Mouse (Mus musculus) olfactory bulb, adult 2 months (tissue): ENCODE measurements around the gene Hsf5. TPM values are rescaled to one million over a fixed set of nuclear protein-coding genes. Genes with fewer than 3 reads are reported as not detected.

Experiments used
- H3K27ac ChIP-seq: fragments of 200-500 bp; 2 replicates; pipeline ENCODE4 v1.5.1; 2012; ENCODE audit warnings: low read depth, low read length; ENCODE audit not compliant: insufficient read depth
- H3K4me1 ChIP-seq: fragments of 200-500 bp; 2 replicates; pipeline ENCODE4 v1.6.1; 2012; ENCODE audit warnings: low read length; ENCODE audit not compliant: control insufficient read depth, insufficient read depth
- H3K4me3 ChIP-seq: fragments of 200-500 bp; 2 replicates; pipeline ENCODE4 v1.5.1; 2012; ENCODE audit warnings: mild to moderate bottlenecking, low read depth, low read length, moderate library complexity; ENCODE audit not compliant: insufficient read depth
- CTCF ChIP-seq: fragments of 200-500 bp; IDR thresholded peaks from 2 replicates; pipeline ENCODE4 v1.5.1; 2012; ENCODE audit warnings: low read depth, mild to moderate bottlenecking, low read length, moderate library complexity; ENCODE audit not compliant: insufficient read depth
- POLR2A ChIP-seq: fragments of 200-500 bp; IDR thresholded peaks from 2 replicates; pipeline ENCODE4 v1.6.1; 2012; ENCODE audit warnings: mild to moderate bottlenecking, low read depth, low read length, moderate library complexity; ENCODE audit not compliant: insufficient read depth
- WGBS: fragments of 180-500 bp; shearing (Covaris S2); methylation state at CpG from one replicate; pipeline ENCODE4 v1.1.7; 2018; 5-methylcytosine and 5-hydroxymethylcytosine counted together
- polyA plus RNA-seq: library from polyadenylated mRNA; stranded (reverse); fragments of >200 nt; gene quantifications from 2 replicates; pipeline ENCODE4 v1.2.4, GENCODE M21; 2012; ENCODE audit warnings: low replicate concordance; ENCODE audit not compliant: missing spikeins, insufficient read depth, insufficient read length

Hsf5 gene
- polyA plus RNA-seq, 1 experiment, result not detected

DNA sequence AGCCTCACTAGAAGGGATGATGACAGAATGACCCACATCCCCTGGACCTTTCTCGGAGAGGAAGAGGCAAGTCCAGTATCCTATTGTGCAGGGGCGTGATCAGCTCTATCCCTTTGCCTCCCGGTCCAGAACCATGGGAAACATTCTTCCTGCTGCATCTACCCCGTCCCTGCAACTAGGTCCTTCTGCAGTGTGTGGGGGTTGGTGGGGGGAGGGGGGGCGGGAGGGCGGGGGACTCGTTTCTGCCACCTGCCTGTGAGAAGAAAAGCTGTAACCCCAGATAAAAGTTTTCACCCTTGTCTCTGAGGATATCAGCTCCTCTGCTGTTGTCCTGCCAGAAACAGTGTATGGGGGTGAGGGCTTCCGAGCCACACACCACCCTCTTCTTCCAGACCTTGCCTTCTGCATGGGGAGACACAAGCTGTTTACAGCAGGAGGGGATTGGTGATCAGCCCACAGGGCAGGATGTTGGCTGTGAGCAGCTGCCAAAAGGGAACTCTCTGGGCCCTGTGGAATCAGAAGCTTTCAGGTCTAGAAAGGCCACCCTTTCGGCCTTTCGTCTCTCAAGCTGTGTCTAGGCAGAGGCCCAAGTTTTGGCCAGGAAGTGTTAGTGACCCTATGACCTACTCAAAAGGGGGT lies 37.9 kb upstream of the Hsf5 start:
- H3K4me3 ChIP-seq, result peak overlapping the region; percentile 89
- WGBS, result 12% methylated on average over 10 of the region's 10 CpGs
- peaks cover 50% of the 10 kb centered on the region for H3K4me1 ChIP-seq
- H3K27ac ChIP-seq, result peak overlapping the region; percentile 92
- TF ChIP-seq CTCF (no peak), POLR2A (no peak)

DNA sequence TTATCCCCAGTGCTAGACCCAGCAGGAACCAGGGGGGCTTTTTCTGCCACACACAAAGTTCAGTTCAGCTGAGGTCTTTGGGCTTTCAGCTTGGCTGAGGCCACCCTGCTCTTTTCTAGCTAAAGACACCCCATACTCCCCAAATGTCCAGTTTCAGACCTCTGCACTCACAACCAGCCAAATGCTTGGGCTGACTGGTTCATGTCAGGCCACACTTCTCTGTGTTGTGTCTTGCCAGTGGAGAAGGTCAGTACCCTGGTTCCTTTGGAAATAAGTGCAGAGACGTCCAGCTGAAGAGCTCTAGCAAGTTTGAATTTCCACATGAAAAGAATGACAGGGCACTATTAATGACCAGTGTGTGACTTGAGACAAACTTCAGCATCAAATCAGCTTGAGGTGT lies 37.3 kb upstream of the Hsf5 start:
- H3K27ac ChIP-seq, result peak overlapping the region; percentile 16
- 50% methylated on average over 1 of the region's 1 CpGs for WGBS

DNA sequence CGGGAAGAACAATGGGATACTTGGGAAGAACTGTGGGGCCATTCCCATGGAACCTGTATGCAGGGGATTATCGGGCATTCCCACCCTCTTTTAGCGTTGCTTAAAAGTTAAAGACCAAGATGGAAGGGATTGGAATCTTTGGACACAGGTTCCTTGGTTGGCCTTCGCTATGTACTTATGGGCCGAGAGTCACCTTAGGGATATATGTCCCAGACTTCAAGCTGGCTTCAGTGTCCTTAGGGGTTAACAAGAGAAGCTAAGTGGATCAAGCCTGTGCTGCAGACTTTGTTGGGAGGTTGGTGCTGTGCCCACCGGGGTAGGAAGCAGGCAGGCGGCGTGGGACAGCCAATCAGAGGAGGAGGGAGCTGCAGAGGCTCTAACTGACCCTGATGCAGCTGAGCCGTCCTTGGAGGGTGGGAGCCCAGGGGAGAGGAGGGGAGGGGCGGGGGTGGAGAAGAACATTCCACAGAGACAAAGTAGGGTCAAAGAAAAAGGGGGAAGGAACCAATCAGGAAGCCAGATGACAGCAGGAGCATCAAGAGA lies 36.4 kb upstream of the Hsf5 start:
- H3K4me1 ChIP-seq, result peaks cover 43% of the 10 kb centered on the region
- peak overlapping the region; percentile 8; the same call in 1 of the 2 replicates for H3K4me3 ChIP-seq
- 51% methylated on average over 10 of the region's 10 CpGs for WGBS
- TF ChIP-seq POLR2A (no peak), CTCF (no peak)
- 0 out of 2 replicates have a peak overlapping the region, but pooled peaks have one; percentile 8 for H3K27ac ChIP-seq

More for the DNA sequence above, 37.3 kb upstream of the Hsf5 start:
- H3K4me3 ChIP-seq, result peak overlapping the region; percentile 22; the same call in 1 of the 2 replicates
- peaks cover 47% of the 10 kb centered on the region for H3K4me1 ChIP-seq
- TF ChIP-seq CTCF, result no peak

DNA sequence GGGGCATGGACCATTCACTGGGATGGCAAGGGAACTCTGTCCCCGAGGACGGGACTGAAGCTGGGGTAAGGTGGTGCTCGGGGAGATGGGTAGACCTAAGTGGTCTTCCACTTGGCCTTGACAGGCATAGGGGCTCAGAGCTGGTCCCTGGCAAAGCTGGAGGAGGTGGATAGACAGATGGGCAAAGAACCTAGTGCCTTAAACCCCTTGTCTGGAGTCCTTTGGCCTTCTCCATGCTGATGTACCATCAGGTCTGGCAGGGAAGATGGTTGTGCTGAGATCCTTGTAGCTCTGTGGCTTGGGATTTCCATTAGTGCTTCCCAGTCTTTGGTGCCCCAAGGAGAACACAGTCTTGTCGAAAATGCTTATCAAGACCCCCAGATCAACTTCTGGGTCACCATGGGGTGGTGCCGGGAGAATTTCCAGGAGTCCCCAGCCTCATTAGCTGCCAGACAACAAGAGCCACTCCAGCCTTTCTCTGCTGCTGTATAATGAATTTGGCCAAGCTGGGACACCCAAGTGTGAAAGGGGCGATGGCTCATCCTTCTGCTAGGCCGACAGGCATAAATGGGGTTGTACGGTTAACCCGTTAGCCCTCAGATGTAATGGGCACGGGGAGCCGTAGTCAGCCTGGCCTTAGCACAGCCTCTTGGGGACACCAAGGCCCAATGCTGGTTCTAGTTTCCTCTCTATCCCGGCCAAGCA lies 35.7 kb upstream of the Hsf5 start:
- Histone ChIP-seq H3K4me3 (peak overlapping the region; percentile 8; the same call in 1 of the 2 replicates), H3K27ac (peak overlapping the region; percentile 8; the same call in 1 of the 2 replicates), H3K4me1 (peaks cover 42% of the 10 kb centered on the region)
- WGBS, result 81% methylated on average over 12 of the region's 12 CpGs
- TF ChIP-seq POLR2A (no peak), CTCF (no peak)

DNA sequence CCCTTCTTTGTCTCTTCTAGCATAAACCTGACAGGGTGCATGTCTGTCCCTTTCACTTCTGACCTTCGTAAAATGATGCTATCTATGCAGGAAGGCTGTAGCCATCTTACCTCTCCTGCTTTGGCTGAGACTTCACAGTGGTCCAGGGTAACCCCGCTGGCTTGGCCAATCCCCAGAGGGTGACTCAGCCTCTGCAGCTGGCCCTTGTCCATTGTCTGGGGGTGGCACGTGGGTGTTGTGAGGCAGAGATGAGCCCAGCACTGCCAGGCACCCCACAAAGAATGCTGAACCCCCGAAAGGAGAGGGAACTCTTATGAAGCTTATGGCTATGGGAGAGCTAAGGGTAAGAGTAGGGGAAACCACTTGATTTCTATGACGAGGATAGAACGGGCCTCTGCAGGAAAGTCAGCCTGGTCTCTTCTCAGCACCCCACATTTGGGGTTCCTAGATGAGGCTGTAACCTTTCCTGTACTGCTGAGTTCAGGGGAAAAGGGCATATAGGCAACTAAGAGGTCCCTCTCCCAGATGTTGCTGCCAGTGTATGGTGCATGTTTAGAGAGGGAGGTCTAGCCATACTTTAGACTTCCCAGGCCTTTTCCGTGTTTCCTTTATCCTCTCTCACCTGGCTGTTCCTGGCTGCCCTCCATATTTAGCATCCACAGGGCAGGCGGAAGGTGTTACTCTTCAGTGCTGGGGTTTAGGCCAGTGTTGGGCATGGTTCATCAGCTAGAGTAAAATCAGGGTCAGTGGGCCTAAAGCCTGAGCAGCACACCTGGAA lies 34.8 kb upstream of the Hsf5 start:
- TF ChIP-seq POLR2A (no peak), CTCF (no peak)
- Histone ChIP-seq H3K27ac (peak overlapping the region; percentile 22; the same call in 1 of the 2 replicates), H3K4me3 (no peak overlapping the region), H3K4me1 (peaks cover 35% of the 10 kb centered on the region)
- WGBS, result 60% methylated on average over 8 of the region's 8 CpGs

DNA sequence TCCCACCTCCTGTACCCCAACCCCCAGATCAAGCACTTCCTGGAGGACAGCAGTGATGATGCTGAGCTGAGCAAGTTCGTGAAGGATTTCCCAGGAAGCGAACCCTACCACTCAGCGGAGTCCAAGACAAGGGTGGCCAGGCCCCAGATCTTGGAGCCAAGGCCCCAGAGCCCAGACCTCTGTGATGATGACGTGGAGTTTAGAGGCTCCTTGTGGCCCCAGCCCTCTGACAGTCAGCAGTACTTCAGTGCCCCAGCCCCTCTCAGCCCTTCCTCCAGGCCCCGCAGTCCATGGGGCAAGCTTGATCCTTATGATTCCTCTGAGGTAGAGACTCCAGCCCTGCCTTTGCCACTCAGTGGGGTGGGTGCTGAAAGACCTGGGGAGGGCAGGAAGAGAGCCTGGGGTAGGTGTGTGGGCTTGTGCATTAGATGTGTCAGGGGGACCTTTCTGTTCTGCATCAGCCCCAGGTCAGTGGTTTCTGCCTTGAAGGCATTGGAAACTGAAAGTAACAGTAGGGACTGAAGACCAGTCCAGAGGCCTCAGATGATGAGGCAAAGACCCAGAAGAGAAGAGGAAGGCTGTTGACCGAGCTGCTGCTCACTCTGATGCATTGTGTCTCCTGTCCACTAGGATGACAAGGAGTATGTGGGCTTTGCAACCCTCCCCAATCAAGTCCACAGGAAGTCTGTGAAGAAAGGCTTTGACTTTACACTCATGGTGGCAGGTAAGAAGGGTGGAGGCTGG lies 33.5 kb upstream of the Hsf5 start:
- H3K4me1 ChIP-seq, result peaks cover 29% of the 10 kb centered on the region
- WGBS, result 83% methylated on average over 6 of the region's 6 CpGs
- H3K27ac ChIP-seq, result no peak overlapping the region
- no peak overlapping the region for H3K4me3 ChIP-seq
- TF ChIP-seq CTCF (no peak), POLR2A (no peak)

DNA sequence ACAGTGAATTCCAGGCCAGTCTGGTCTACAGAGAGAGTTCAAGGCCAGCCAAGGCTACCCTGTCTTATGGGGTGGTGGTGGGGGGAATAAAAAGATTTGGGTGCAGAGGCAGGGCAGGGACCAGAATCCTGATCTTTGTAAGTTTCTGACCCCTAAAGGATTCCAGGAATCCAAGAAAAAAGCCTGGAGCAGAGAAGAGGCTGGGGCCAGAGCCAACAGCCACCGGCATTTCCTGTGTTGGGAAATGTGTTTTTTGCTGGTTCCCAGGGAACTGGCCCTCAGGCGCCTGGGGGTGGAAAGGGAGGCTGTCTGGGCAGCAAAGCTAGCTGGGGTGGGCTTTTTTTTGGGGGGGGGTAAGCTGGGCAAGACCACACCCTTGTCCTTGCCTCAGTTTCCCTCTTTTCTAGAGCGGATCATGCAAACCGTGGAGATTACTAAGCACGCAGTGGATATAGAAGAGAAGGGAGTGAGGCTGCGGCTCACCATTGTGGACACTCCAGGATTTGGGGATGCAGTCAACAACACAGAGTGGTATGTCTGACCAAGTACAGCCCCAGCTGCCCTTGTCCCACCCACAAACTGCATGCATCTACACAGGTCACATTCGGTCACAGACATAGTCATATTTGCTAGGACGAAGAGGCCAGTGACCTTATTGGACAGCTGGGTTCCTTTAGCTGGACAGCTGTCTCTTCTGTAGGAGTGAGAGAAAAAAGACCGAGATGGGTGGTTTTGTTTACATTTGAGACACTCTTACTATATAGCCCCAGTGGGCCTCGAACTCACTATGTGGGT lies 32.1 kb upstream of the Hsf5 start:
- Histone ChIP-seq H3K4me3 (no peak overlapping the region), H3K27ac (no peak overlapping the region), H3K4me1 (peaks cover 28% of the 10 kb centered on the region)
- TF ChIP-seq POLR2A (no peak), CTCF (no peak)
- WGBS, result 83% methylated on average over 10 of the region's 10 CpGs

DNA sequence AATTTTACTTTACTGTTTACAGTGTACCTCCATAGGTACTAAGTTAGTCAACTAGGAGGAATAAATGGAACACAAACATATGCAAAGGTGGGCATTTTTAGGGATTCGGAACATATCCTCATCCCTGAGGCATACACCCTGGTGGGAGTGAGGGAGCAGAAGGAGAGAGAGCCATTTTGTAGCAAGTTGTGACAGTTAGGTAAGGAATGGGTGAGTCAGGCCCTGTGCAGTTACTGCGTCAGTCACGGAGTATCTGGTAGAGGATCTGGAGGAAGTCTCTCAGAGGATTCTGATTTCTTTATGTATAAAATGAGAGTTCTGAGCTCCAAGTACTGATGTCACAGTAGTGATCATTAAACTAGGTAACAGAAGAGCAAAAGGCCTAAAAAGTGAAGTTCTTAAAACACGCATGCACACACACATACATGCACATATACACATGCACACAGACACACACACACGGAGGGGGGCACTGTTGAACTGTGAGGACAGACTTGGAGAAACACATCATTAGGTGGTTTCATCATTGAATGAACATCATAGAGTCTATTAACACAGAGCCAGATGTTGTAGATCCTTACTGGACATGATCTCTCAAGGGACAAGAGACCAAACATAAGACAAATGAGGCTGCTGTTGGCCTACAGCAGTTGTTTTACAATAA lies 29.6 kb upstream of the Hsf5 start:
- peaks cover 10% of the 10 kb centered on the region; the same call in 1 of the 2 replicates for H3K4me1 ChIP-seq
- no peak overlapping the region for H3K27ac ChIP-seq
- 89% methylated on average over 5 of the region's 5 CpGs for WGBS
- no peak overlapping the region for H3K4me3 ChIP-seq
- TF ChIP-seq POLR2A, result no peak
- no peak for TF ChIP-seq CTCF
